Mouse (Mus musculus) erythroblast, embryonic 14.5 days (primary cell): ENCODE measurements around the gene Taco1.

Experiments used
- GATA1 ChIP-seq: IDR thresholded peaks from 2 replicates; pipeline ENCODE4 v1.6.1; 2012; ENCODE audit warnings: low read length, inconsistent platforms, mixed read lengths
- TAL1 ChIP-seq: IDR thresholded peaks from 3 replicates; pipeline ENCODE4 v1.6.1; 2012; ENCODE audit warnings: low read length, inconsistent platforms, mixed read lengths

DNA sequence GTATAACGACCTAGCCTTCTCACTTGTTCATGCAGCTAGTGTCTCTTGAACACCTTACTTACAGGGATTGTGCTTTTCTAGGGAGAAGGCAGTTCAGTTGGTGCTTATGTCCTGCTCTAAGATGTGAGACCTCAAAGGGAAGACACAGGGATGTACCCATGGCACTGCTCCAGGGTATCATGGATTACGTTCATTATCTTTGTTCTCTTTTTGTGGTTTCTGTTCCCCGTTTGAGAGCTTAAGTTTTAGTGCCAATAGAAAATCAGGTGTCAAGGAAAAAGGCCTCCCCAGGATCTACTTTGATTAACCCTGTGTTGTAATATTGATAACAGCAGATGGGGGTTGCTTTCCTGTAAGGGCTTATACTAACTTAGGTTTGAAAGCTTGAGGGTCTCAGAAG is 7.9 kb downstream of the Taco1 start:
- TF ChIP-seq TAL1, result no peak
- no peak for TF ChIP-seq GATA1
